Mouse (Mus musculus) bone marrow macrophage, adult 2 months (primary cell): Measurements from ENCODE around the gene Gm11639.

Experiments used
- CTCF ChIP-seq: IDR thresholded peaks from 2 replicates; pipeline ENCODE4 v1.5.1; 2012; ENCODE audit warnings: low read depth, mild to moderate bottlenecking, low read length, moderate library complexity
- POLR2A ChIP-seq: IDR thresholded peaks from 2 replicates; pipeline ENCODE4 v1.6.1; 2012; ENCODE audit warnings: mild to moderate bottlenecking, low read depth, low read length, borderline replicate concordance

DNA sequence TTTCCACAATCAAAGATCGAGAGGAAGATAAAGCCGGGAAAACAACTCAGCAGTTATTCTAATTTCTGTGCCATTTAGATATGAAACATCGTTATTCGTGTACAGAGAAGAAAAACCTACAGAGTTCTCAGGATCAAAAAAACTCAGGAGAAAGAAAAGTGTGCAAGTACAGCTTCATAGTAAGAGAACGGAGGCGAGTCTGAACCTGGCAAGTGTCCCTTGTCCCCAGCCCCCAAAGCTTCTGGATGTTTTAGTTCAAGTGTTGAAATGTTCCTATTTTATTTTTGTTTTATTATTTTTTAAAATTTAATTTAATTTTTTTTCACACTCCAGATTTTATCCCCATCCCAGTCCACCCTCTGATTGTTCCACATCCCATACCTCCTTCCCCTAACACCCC is 7.7 kb downstream of the Gm11639 start:
- TF ChIP-seq CTCF (no peak), POLR2A (no peak)
